ENCODE assay signal across 15 mouse cellular contexts in the genomic region with DNA sequence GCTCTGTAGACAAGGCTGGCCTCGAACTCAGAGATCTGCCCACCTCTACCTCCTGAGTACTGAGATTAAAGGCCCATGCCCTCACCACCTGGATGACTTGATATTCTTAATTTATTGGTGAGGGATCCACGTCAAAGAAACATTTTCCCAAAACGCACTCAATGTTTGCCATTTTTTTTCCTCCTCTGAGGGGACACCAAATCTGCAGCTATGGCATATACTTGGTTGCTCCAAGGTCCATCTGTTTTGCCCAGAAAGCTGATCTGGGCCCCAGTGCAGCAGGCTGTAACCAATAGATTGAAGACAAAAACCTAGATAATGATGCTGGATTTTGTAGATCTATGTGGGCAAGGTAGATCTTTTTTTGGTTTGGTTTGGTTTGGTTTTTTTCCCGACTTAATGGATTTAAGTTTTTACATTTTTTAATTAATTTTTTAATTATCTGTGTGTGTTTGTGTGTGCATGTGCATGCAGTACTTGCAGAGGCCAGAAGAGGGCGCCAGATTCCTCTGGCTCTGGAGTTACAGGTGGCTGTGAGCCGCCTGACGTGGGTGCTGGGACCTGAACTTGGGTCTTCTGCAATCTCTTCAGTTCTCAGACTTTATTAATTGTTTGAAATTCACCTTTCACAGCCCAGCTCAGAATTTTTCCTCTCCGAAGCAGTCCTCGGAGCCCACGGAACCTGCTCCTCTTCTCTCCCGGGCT. TPM values are rescaled to one million over a fixed set of nuclear protein-coding genes. Genes with fewer than 3 reads are reported as not detected.
A peak's percentile ranks its signal among the peaks of the same experiment; 100 is the strongest.
DNase-seq lines count a peak whose midpoint lies in the region; ATAC-seq and TF ChIP-seq lines count a peak whose summit lies in the region.
"Had no signal": no experiment of that assay in that cellular context is flagged by ENCODE, and none has a peak within 500 bp of the region (broad histone marks: within the 10 kb centered on the region; RNA-seq: fewer than 3 reads in every experiment).

No protein-coding gene starts in this region.

- H3K27me3 ChIP-seq in hindbrain, embryonic 14.5 days (ENCODE audit: control insufficient read depth, insufficient read depth, low read length): no peaks in the 10 kb centered on the region
- H3K27me3 ChIP-seq: heart, embryonic 13.5 days had no signal

- TF ChIP-seq POLR2A in bone marrow, adult 2 months (IDR thresholded peaks at IDR 0.05; ENCODE audit: borderline replicate concordance, control insufficient read depth, low read depth, low read length): no peak

- DNase-seq in left cerebral cortex, adult 2 months (ENCODE audit: extremely low spot score in 1 of 2, low spot score in 2 of 2): no peak
- no peak for DNase-seq in left cerebral cortex, postnatal 14 days (ENCODE audit: low spot score in 2 of 2)
- peak; percentile 36 for DNase-seq in thymus, postnatal 4 days
- no peak for DNase-seq in thymus, postnatal 25 days
- peak; percentile 57 for DNase-seq in testis, postnatal 14 days (ENCODE audit: low spot score)
- DNase-seq in gastrocnemius, postnatal 36 days: no peak
- no peak for DNase-seq in hindbrain, embryonic 14.5 days (ENCODE audit: low spot score)
- DNase-seq: adrenal gland, postnatal 36 days; cerebellum, adult 8-10 months; left cerebral cortex, postnatal 4 days; lung, postnatal 4 days had no signal

- H3K4me1 ChIP-seq in bone marrow, adult 2 months (ENCODE audit: control insufficient read depth, insufficient read depth, low read length): no peaks in the 10 kb centered on the region; the same call in none of the 2 replicates
- no peaks in the 10 kb centered on the region for H3K4me1 ChIP-seq in hindbrain, embryonic 14.5 days (replicated peaks; ENCODE audit: control insufficient read depth, insufficient read depth, low read length)

- no peaks in the 10 kb centered on the region for H3K9me3 ChIP-seq in hindbrain, embryonic 14.5 days (ENCODE audit: control insufficient read depth, low read length)

- intact Hi-C loops in left cerebral cortex, adult 2 months (cut with DNase I): no loop called here
- intact Hi-C loops in left cerebral cortex, postnatal 14 days (cut with DNase I): loop anchor here (5.0 kb wide), 1 partner anchor 46 kb away; a partner anchor contains a TSS
- intact Hi-C loops in gastrocnemius, postnatal 36 days (cut with DNase I): no loop called here

- H3K27ac ChIP-seq in left cerebral cortex, adult 2 months: no peak overlapping the region
- H3K27ac ChIP-seq in bone marrow, adult 2 months (ENCODE audit: control insufficient read depth, insufficient read depth, low read depth, low read length, poor library complexity): no peak overlapping the region
- no peak overlapping the region for H3K27ac ChIP-seq in hindbrain, embryonic 14.5 days
- H3K27ac ChIP-seq: heart, embryonic 13.5 days had no signal

- H3K36me3 ChIP-seq in hindbrain, embryonic 14.5 days (replicated peaks; ENCODE audit: control insufficient read depth, insufficient read depth): no peaks in the 10 kb centered on the region
- H3K36me3 ChIP-seq: heart, embryonic 13.5 days had no signal

- no peak overlapping the region for H3K4me2 ChIP-seq in hindbrain, embryonic 14.5 days (replicated peaks)
- H3K4me2 ChIP-seq: heart, embryonic 13.5 days had no signal

- 84% methylated on average over 11 of the region's 11 CpGs for WGBS in bone marrow, adult 2 months
- WGBS in hindbrain, embryonic 14.5 days: 85% methylated on average over 11 of the region's 11 CpGs

- H3K4me3 ChIP-seq in left cerebral cortex, adult 2 months: no peak overlapping the region
- H3K4me3 ChIP-seq in bone marrow, adult 2 months (replicated peaks; ENCODE audit: control insufficient read depth, low read depth, low read length): no peak overlapping the region
- no peak overlapping the region for H3K4me3 ChIP-seq in hindbrain, embryonic 14.5 days (replicated peaks; ENCODE audit: low read length)
- H3K4me3 ChIP-seq: heart, embryonic 13.5 days had no signal

- no peak overlapping the region for H3K9ac ChIP-seq in hindbrain, embryonic 14.5 days
- H3K9ac ChIP-seq: heart, embryonic 13.5 days had no signal

- no peak for ATAC-seq in hindbrain, embryonic 14.5 days (ENCODE audit: low FRiP score)
- ATAC-seq: midbrain, embryonic 16.5 days had no signal

- TF ChIP-seq CTCF in left cerebral cortex, adult 2 months (IDR thresholded peaks at IDR 0.05): peak; percentile 41
- TF ChIP-seq CTCF in bone marrow, adult 2 months (IDR thresholded peaks at IDR 0.05; ENCODE audit: control insufficient read depth, insufficient read depth, low read length): peak; percentile 54

RNA-seq across cellular contexts. Expression of a gene that starts 48.8 kb away (rescaled TPM):
- total RNA-seq in left cerebral cortex, adult 2 months (2021): 10 to 100 TPM in 1 of 2 experiments, 1 to 10 TPM in 1; 9.2 to 17.1 TPM
- total RNA-seq in left cerebral cortex, postnatal 14 days (2021): 10 to 100 TPM in 1 of 2 experiments, 1 to 10 TPM in 1; 7.6 to 16.9 TPM
- polyA plus RNA-seq in bone marrow, adult 2 months (2011; ENCODE audit: insufficient read depth, insufficient read length, low replicate concordance, missing spikeins): not detected in 2 replicates
- total RNA-seq in gastrocnemius, postnatal 36 days (2021): 1 to 10 TPM; 1.4 to 1.5 TPM
- polyA plus RNA-seq in hindbrain, embryonic 14.5 days (2014; fragmentation: Nextera tagmentation; extraction: Ambion mirVana): 7.6 and 8.0 TPM in 2 replicates
- total RNA-seq: neutrophil, adult 5-6 weeks had no signal

RNA-seq across cellular contexts. Expression of a gene that starts 54.8 kb away (rescaled TPM):
- total RNA-seq in left cerebral cortex, adult 2 months (2021): 10 to 100 TPM; 25.3 to 26.0 TPM
- total RNA-seq in left cerebral cortex, postnatal 14 days (2021): 10 to 100 TPM; 23.9 to 29.1 TPM
- 11.9 and 19.4 TPM in 2 replicates for polyA plus RNA-seq in bone marrow, adult 2 months (2011; ENCODE audit: insufficient read depth, insufficient read length, low replicate concordance, missing spikeins)
- total RNA-seq in gastrocnemius, postnatal 36 days (2021): 10 to 100 TPM; 24.6 to 26.5 TPM
- polyA plus RNA-seq in hindbrain, embryonic 14.5 days (2014; fragmentation: Nextera tagmentation; extraction: Ambion mirVana): 99.5 and 103 TPM in 2 replicates

Comparison
In these comparisons a context has a peak if more than half of its experiments do, and no peak if none do; other contexts are left out.
1. DNase-seq: peak in thymus, postnatal 4 days (single experiment) and testis, postnatal 14 days (single experiment); none in left cerebral cortex, adult 2 months (0 of 2), left cerebral cortex, postnatal 14 days (0 of 2), thymus, postnatal 25 days (single experiment), gastrocnemius, postnatal 36 days (0 of 2) and hindbrain, embryonic 14.5 days (single experiment).